In genomic region chr2:180302201-180302600, GRCm38 (mm10) we compare ENCODE assay signal across 24 mouse cellular contexts. TPM values are rescaled to one million over a fixed set of nuclear protein-coding genes. Genes with fewer than 3 reads are reported as not detected.
A peak's percentile ranks its signal among the peaks of the same experiment; 100 is the strongest.
DNase-seq lines count a peak whose midpoint lies in the region; ATAC-seq and TF ChIP-seq lines count a peak whose summit lies in the region.
"Had no signal": no experiment of that assay in that cellular context is flagged by ENCODE, and none has a peak within 500 bp of the region (broad histone marks: within the 10 kb centered on the region; RNA-seq: fewer than 3 reads in every experiment).

No protein-coding gene starts in this region.

- H3K27me3 ChIP-seq in kidney, postnatal 0 days (ENCODE audit: insufficient read depth, low read length): no peaks in the 10 kb centered on the region
- no peaks in the 10 kb centered on the region for H3K27me3 ChIP-seq in lung, embryonic 16.5 days (ENCODE audit: control insufficient read depth, insufficient read depth, low read depth, low read length)
- no peaks in the 10 kb centered on the region; a peak in 2 of 4 replicates for H3K27me3 ChIP-seq in MEL (ENCODE audit: control insufficient read depth in 1 of 2, insufficient read depth in 2 of 2, low read length in 2 of 2)
- H3K27me3 ChIP-seq: forebrain, embryonic 13.5 days had no signal

- 85% methylated on average over 4 of the region's 4 CpGs for WGBS in kidney, postnatal 0 days
- WGBS in lung, embryonic 16.5 days: 79% methylated on average over 4 of the region's 4 CpGs

- TF ChIP-seq CTCF in kidney, postnatal 0 days (IDR thresholded peaks at IDR 0.05; ENCODE audit: low read depth): peak; percentile 19; the same call in 1 of the 2 replicates
- TF ChIP-seq CTCF in MEL (IDR thresholded peaks at IDR 0.05 in 2 of 3, conservative IDR thresholded peaks at IDR 0.05 in 1 of 3; ENCODE audit: control insufficient read depth in 1 of 3, insufficient read depth in 1 of 3, low read depth in 2 of 3, low read length in 3 of 3, poor library complexity in 1 of 3, severe bottlenecking in 1 of 3): peak in 1 of 3 experiments; percentile 38; a peak in 2 of 6 replicates
- TF ChIP-seq CTCF in left cerebral cortex, adult 2 months (IDR thresholded peaks at IDR 0.05): no peak; the same call in 1 of the 2 replicates

- TF ChIP-seq RAD21 in MEL (IDR thresholded peaks at IDR 0.05; ENCODE audit: low read depth, low read length): no peak

- no peaks in the 10 kb centered on the region for H3K79me2 ChIP-seq in MEL (ENCODE audit: control insufficient read depth, insufficient read depth, low read length, poor library complexity)

- H3K9me3 ChIP-seq in kidney, postnatal 0 days (replicated peaks; ENCODE audit: low read length): no peaks in the 10 kb centered on the region
- no peaks in the 10 kb centered on the region for H3K9me3 ChIP-seq in lung, embryonic 16.5 days (ENCODE audit: control insufficient read depth, low read length)
- H3K9me3 ChIP-seq in MEL (replicated peaks; ENCODE audit: insufficient read depth, low read length): no peaks in the 10 kb centered on the region
- H3K9me3 ChIP-seq: forebrain, embryonic 13.5 days; G1E; hindbrain, embryonic 10.5 days had no signal

- intact Hi-C loops in left cerebral cortex, adult 2 months (cut with DNase I): no loop called here

- ATAC-seq in kidney, postnatal 0 days (replicated peaks; ENCODE audit: low FRiP score, low read depth): no peak
- no peak for ATAC-seq in lung, embryonic 16.5 days (ENCODE audit: low read depth)
- ATAC-seq: forebrain, embryonic 13.5 days; forebrain, postnatal 0 days; Patski had no signal

- DNase-seq in kidney, postnatal 0 days (ENCODE audit: low spot score): no peak
- no peak for DNase-seq in kidney, adult 11 months
- no peak for DNase-seq in lung, adult 18-20 months
- peak; percentile 14 for DNase-seq in MEL (ENCODE audit: low read depth, low spot score)
- no peak for DNase-seq in adrenal gland, postnatal 10 days
- no peak for DNase-seq in left cerebral cortex, adult 2 months (ENCODE audit: extremely low spot score in 1 of 2, low spot score in 2 of 2)
- DNase-seq: adrenal gland, adult 2 months; adrenal gland, postnatal 36 days; cerebellum, adult 2 months; cerebellum, postnatal 10 days; forebrain, postnatal 0 days; gastrocnemius, postnatal 14 days; heart, adult 2 months had no signal

- TF ChIP-seq EP300 in MEL (IDR thresholded peaks at IDR 0.05; ENCODE audit: low read depth in 1 of 2, low read length in 2 of 2): no peak

- no peak overlapping the region for H3K4me3 ChIP-seq in kidney, postnatal 0 days (replicated peaks; ENCODE audit: low read depth, low read length)
- H3K4me3 ChIP-seq in lung, embryonic 16.5 days (ENCODE audit: low read length): no peak overlapping the region
- H3K4me3 ChIP-seq in MEL (ENCODE audit: control insufficient read depth in 1 of 2, insufficient read depth in 1 of 2, low read depth in 2 of 2, low read length in 2 of 2): no peak overlapping the region
- H3K4me3 ChIP-seq in left cerebral cortex, adult 2 months: no peak overlapping the region
- H3K4me3 ChIP-seq: embryonic facial prominence, embryonic 10.5 days; forebrain, embryonic 13.5 days; heart, adult 2 months; hindbrain, embryonic 10.5 days had no signal

- no peak overlapping the region for H3K27ac ChIP-seq in kidney, postnatal 0 days
- H3K27ac ChIP-seq in lung, embryonic 16.5 days (ENCODE audit: low read length): 0 out of 2 replicates have a peak overlapping the region, but pooled peaks have one; percentile 25
- H3K27ac ChIP-seq in MEL (ENCODE audit: control insufficient read depth, low read depth, low read length): no peak overlapping the region
- no peak overlapping the region for H3K27ac ChIP-seq in left cerebral cortex, adult 2 months
- H3K27ac ChIP-seq: embryonic facial prominence, embryonic 10.5 days; forebrain, embryonic 13.5 days; heart, adult 2 months; hindbrain, embryonic 10.5 days; hindbrain, embryonic 14.5 days had no signal

- TF ChIP-seq POLR2A in MEL (IDR thresholded peaks at IDR 0.05; ENCODE audit: control insufficient read depth in 1 of 2, insufficient read depth in 1 of 2, low read depth in 1 of 2, low read length in 2 of 2, poor library complexity in 1 of 2): no peak

- no peak overlapping the region for H3K9ac ChIP-seq in kidney, postnatal 0 days (ENCODE audit: low read depth, low read length)
- no peak overlapping the region for H3K9ac ChIP-seq in lung, embryonic 16.5 days (ENCODE audit: low read length)
- H3K9ac ChIP-seq in MEL (ENCODE audit: control insufficient read depth, low read depth, low read length, poor library complexity, severe bottlenecking): no peak overlapping the region
- H3K9ac ChIP-seq: forebrain, embryonic 13.5 days; forebrain, postnatal 0 days; hindbrain, embryonic 14.5 days had no signal

- H3K4me2 ChIP-seq in kidney, postnatal 0 days (ENCODE audit: low read length): no peak overlapping the region
- no peak overlapping the region for H3K4me2 ChIP-seq in lung, embryonic 16.5 days (ENCODE audit: low read depth, low read length)
- H3K4me2 ChIP-seq: forebrain, embryonic 13.5 days; heart, embryonic 11.5 days; hindbrain, embryonic 14.5 days had no signal

- no peaks in the 10 kb centered on the region for H3K36me3 ChIP-seq in kidney, postnatal 0 days (ENCODE audit: insufficient read depth, low read length)
- H3K36me3 ChIP-seq in lung, embryonic 16.5 days (ENCODE audit: control insufficient read depth, insufficient read depth, low read length): no peaks in the 10 kb centered on the region
- H3K36me3 ChIP-seq in MEL (ENCODE audit: control insufficient read depth in 1 of 2, insufficient read depth in 2 of 2, low read length in 2 of 2): no peaks in the 10 kb centered on the region
- H3K36me3 ChIP-seq: embryonic facial prominence, embryonic 10.5 days; G1E; hindbrain, embryonic 10.5 days had no signal

- no peaks in the 10 kb centered on the region for H3K4me1 ChIP-seq in kidney, postnatal 0 days (replicated peaks; ENCODE audit: insufficient read depth, low read length)
- H3K4me1 ChIP-seq in lung, embryonic 16.5 days (replicated peaks; ENCODE audit: control insufficient read depth, insufficient read depth, low read length): peaks cover 32% of the 10 kb centered on the region
- no peaks in the 10 kb centered on the region; a peak in 1 of 4 replicates for H3K4me1 ChIP-seq in MEL (ENCODE audit: control insufficient read depth in 1 of 2, insufficient read depth in 2 of 2, low read length in 2 of 2)
- H3K4me1 ChIP-seq: forebrain, embryonic 13.5 days; hindbrain, embryonic 10.5 days had no signal

TF ChIP-seq in MEL, 35 proteins besides CTCF, POLR2A, EP300 and RAD21:
- TF ChIP-seq SMC3 (IDR thresholded peaks at IDR 0.05; ENCODE audit: low read depth, low read length): 0 out of 2 replicates have a peak, but pooled peaks have one; percentile 4
- TF ChIP-seq ZC3H11A (IDR thresholded peaks at IDR 0.05; ENCODE audit: low read depth, low read length): no peak
TF ChIP-seq in MEL: peak in this region for 1.

RNA-seq across cellular contexts. Expression of gene Rbbp8nl, which starts 12.5 kb away (rescaled TPM):
- polyA plus RNA-seq in kidney, postnatal 0 days (2015; fragmentation: Nextera tagmentation; extraction: Ambion mirVana): 0.29 and 0.33 TPM in 2 replicates
- polyA plus RNA-seq in lung, embryonic 16.5 days (2015; fragmentation: Nextera tagmentation; extraction: Ambion mirVana): 2.7 and 2.8 TPM in 2 replicates
- total RNA-seq in MEL (2012; rRNA removed): not detected in 2 replicates
- not detected for polyA plus RNA-seq in MEL (2012; ENCODE audit: insufficient read depth in 1 of 2, insufficient read length in 2 of 2, low read depth in 1 of 2, low replicate concordance in 2 of 2, missing spikeins in 1 of 2)
- not detected for total RNA-seq in adrenal gland, postnatal 10 days (2021)
- not detected for total RNA-seq in left cerebral cortex, adult 2 months (2021)
- total RNA-seq: adrenal gland, adult 2 months; adrenal gland, postnatal 36 days; forebrain, postnatal 0 days; gastrocnemius, adult 18-20 months; gastrocnemius, postnatal 14 days; heart, adult 2 months; heart, postnatal 25 days had no signal
- polyA plus RNA-seq: adrenal gland, adult 2 months; cerebellum, adult 2 months; forebrain, embryonic 13.5 days; forebrain, postnatal 0 days; G1E; heart, adult 2 months; hindbrain, embryonic 14.5 days; Patski had no signal

RNA-seq across cellular contexts. Expression of gene Cables2, which starts 28.9 kb away (rescaled TPM):
- 12.0 and 13.1 TPM in 2 replicates for polyA plus RNA-seq in kidney, postnatal 0 days (2015; fragmentation: Nextera tagmentation; extraction: Ambion mirVana)
- polyA plus RNA-seq in lung, embryonic 16.5 days (2015; fragmentation: Nextera tagmentation; extraction: Ambion mirVana): 6.3 and 8.4 TPM in 2 replicates
- 9.3 and 10.7 TPM in 2 replicates for total RNA-seq in MEL (2012; rRNA removed)
- 10 to 100 TPM in 1 of 2 experiments, not detected in 1; 16.7 TPM for polyA plus RNA-seq in MEL (2012; ENCODE audit: insufficient read depth in 1 of 2, insufficient read length in 2 of 2, low read depth in 1 of 2, low replicate concordance in 2 of 2, missing spikeins in 1 of 2)
- 10 to 100 TPM; 17.3 to 19.8 TPM for total RNA-seq in adrenal gland, postnatal 10 days (2021)
- 10 to 100 TPM; 26.0 to 29.0 TPM for total RNA-seq in left cerebral cortex, adult 2 months (2021)

RNA-seq across cellular contexts. Expression of gene Gata5, which starts 32.3 kb away (rescaled TPM):
- 1.9 TPM in 2 replicates for polyA plus RNA-seq in kidney, postnatal 0 days (2015; fragmentation: Nextera tagmentation; extraction: Ambion mirVana)
- 23.2 and 25.3 TPM in 2 replicates for polyA plus RNA-seq in lung, embryonic 16.5 days (2015; fragmentation: Nextera tagmentation; extraction: Ambion mirVana)
- total RNA-seq in MEL (2012; rRNA removed): not detected in 2 replicates
- polyA plus RNA-seq in MEL (2012; ENCODE audit: insufficient read depth in 1 of 2, insufficient read length in 2 of 2, low read depth in 1 of 2, low replicate concordance in 2 of 2, missing spikeins in 1 of 2): not detected
- under 1 TPM; 0.27 to 0.36 TPM for total RNA-seq in adrenal gland, postnatal 10 days (2021)
- not detected for total RNA-seq in left cerebral cortex, adult 2 months (2021)
- total RNA-seq: forebrain, postnatal 0 days; gastrocnemius, adult 18-20 months; gastrocnemius, postnatal 14 days had no signal
- polyA plus RNA-seq: cerebellum, adult 2 months; embryonic facial prominence, embryonic 14.5 days; forebrain, embryonic 13.5 days; forebrain, postnatal 0 days; G1E; Patski had no signal

RNA-seq across cellular contexts. Expression of gene Rps21, which starts 45.0 kb away (rescaled TPM):
- polyA plus RNA-seq in kidney, postnatal 0 days (2015; fragmentation: Nextera tagmentation; extraction: Ambion mirVana): 737 and 848 TPM in 2 replicates
- polyA plus RNA-seq in lung, embryonic 16.5 days (2015; fragmentation: Nextera tagmentation; extraction: Ambion mirVana): 455 and 526 TPM in 2 replicates
- 4,335 and 4,916 TPM in 2 replicates for total RNA-seq in MEL (2012; rRNA removed)
- 1,000 to 10,000 TPM in 1 of 2 experiments, 100 to 1,000 TPM in 1; 995 to 1,182 TPM for polyA plus RNA-seq in MEL (2012; ENCODE audit: insufficient read depth in 1 of 2, insufficient read length in 2 of 2, low read depth in 1 of 2, low replicate concordance in 2 of 2, missing spikeins in 1 of 2)
- 100 to 1,000 TPM; 772 to 787 TPM for total RNA-seq in adrenal gland, postnatal 10 days (2021)
- total RNA-seq in left cerebral cortex, adult 2 months (2021): 100 to 1,000 TPM; 682 to 702 TPM
